Mouse (Mus musculus) spleen, adult 10 weeks (tissue): ENCODE measurements around the gene Isy1. TPM values are rescaled to one million over a fixed set of nuclear protein-coding genes. Genes with fewer than 3 reads are reported as not detected.

Experiments
- polyA plus RNA-seq: library from polyadenylated mRNA; stranded (reverse); fragments of 350-450 nt; fragmentation: Illumina TruSeq; extraction: RNeasy Lipid Tissue Mini Kit (QIAGEN cat#74804); gene quantifications from one replicate; pipeline ENCODE4 v1.2.3, GENCODE M21; 2015; ENCODE audit warnings: low replicate concordance; ENCODE audit not compliant: insufficient read depth

Gene Isy1
- polyA plus RNA-seq = 104 TPM

GRCm38 (mm10) chr6:87838551-87839197 is at the start of gene Isy1:
Isy1 (minus strand) TSS chr6:87838798.

GRCm38 (mm10) chr6:87887594-87888233 is 49.1 kb upstream of the Isy1 start, which contains the start of gene Copg1:
Copg1 (plus strand) TSS chr6:87887814.

GRCm38 (mm10) chr6:87850900-87851614 is 12.5 kb upstream of the Isy1 start, which contains the start of gene Cnbp:
Cnbp (minus strand) TSS chr6:87851106.

GRCm38 (mm10) chr6:87835695-87836094 is 2.9 kb downstream of the Isy1 start, which contains the start of gene Gm45140:
Gm45140 (minus strand) TSS chr6:87835795.

GRCm38 (mm10) chr6:87811675-87812338 is 26.8 kb downstream of the Isy1 start, which contains the start of gene Rab43:
Rab43 (minus strand) TSS chr6:87812164.

GRCm38 (mm10) chr6:87777842-87778241 is 60.8 kb downstream of the Isy1 start, which contains the start of gene Gp9:
Gp9 (plus strand) TSS chr6:87778072.

Other genes starting within 250 kb of the Isy1 start
- gene Prokr1, start 248.1 kb downstream of the Isy1 start, polyA plus RNA-seq = 0.77 TPM
- gene Aplf, start 166.6 kb downstream of the Isy1 start, polyA plus RNA-seq = 11.1 TPM
- gene Efcc1, start 107.9 kb downstream of the Isy1 start, polyA plus RNA-seq = 1.9 TPM
- gene Gp9, start 60.7 kb downstream of the Isy1 start, polyA plus RNA-seq = 1.3 TPM
- gene Rab43, start 26.6 kb downstream of the Isy1 start, polyA plus RNA-seq = 45.6 TPM
- 10.1 TPM for gene Gm45140, start 3.0 kb downstream of the Isy1 start, polyA plus RNA-seq
- gene Cnbp, start 12.3 kb upstream of the Isy1 start, polyA plus RNA-seq = 613 TPM
- gene Copg1, start 49.0 kb upstream of the Isy1 start, polyA plus RNA-seq = 81.5 TPM
- gene Hmces, start 75.1 kb upstream of the Isy1 start, polyA plus RNA-seq = 42.0 TPM
- gene H1fx, start 142.8 kb upstream of the Isy1 start, polyA plus RNA-seq = not detected
- 239 TPM for gene Rab7, start 206.5 kb upstream of the Isy1 start, polyA plus RNA-seq
- 175 TPM for gene Rpn1, start 245.7 kb upstream of the Isy1 start, polyA plus RNA-seq